Mouse (Mus musculus) stomach, embryonic 16.5 days (tissue): ENCODE data around the gene Micu1. TPM values are rescaled to one million over a fixed set of nuclear protein-coding genes. Genes with fewer than 3 reads are reported as not detected.

Source experiments
- ATAC-seq: fragments of 200-750 bp; cut with Nextera tagmentation; 2 replicates; pipeline ENCODE4 v1.8.0; 2017; ENCODE audit warnings: moderate number of reproducible peaks, moderate TSS enrichment; ENCODE audit not compliant: insufficient read depth, low FRiP score
- H3K27ac ChIP-seq: fragments of 300-500 bp; sonication (generic); 2 replicates; pipeline ENCODE4 v1.5.1; 2014; ENCODE audit warnings: low read length
- H3K27me3 ChIP-seq: fragments of 300-500 bp; sonication (generic); 2 replicates; pipeline ENCODE4 v1.6.1; 2014; ENCODE audit warnings: low read length, control low read depth, mixed read lengths; ENCODE audit not compliant: control insufficient read depth, insufficient read depth
- H3K36me3 ChIP-seq: fragments of 300-500 bp; sonication (generic); 2 replicates; pipeline ENCODE4 v1.6.1; 2014; ENCODE audit warnings: low read length; ENCODE audit not compliant: control insufficient read depth, insufficient read depth
- H3K4me1 ChIP-seq: fragments of 300-500 bp; sonication (generic); 2 replicates; pipeline ENCODE4 v1.6.1; 2014; ENCODE audit warnings: low read length, control low read depth, mixed read lengths; ENCODE audit not compliant: control insufficient read depth, insufficient read depth
- H3K4me2 ChIP-seq: fragments of 300-500 bp; sonication (generic); 2 replicates; pipeline ENCODE4 v1.6.1; 2014; ENCODE audit warnings: low read depth, low read length, mixed read lengths
- H3K4me3 ChIP-seq: fragments of 300-500 bp; sonication (generic); replicated peaks from 2 replicates; pipeline ENCODE4 v1.5.1; 2014; ENCODE audit warnings: mild to moderate bottlenecking, low read length
- H3K9ac ChIP-seq: fragments of 300-500 bp; sonication (generic); 2 replicates; pipeline ENCODE4 v1.6.1; 2014; ENCODE audit warnings: low read length
- H3K9me3 ChIP-seq: fragments of 300-500 bp; sonication (generic); replicated peaks from 2 replicates; pipeline ENCODE4 v1.6.1; 2016; ENCODE audit warnings: low read length, control low read depth; ENCODE audit not compliant: control insufficient read depth
- WGBS: fragments of 180-500 bp; shearing (Covaris S2); extraction: QIAGEN DNeasy Blood & Tissue Kit; methylation state at CpG from one replicate; pipeline ENCODE4 v1.1.7; 2014; 5-methylcytosine and 5-hydroxymethylcytosine counted together
- polyA plus RNA-seq: library from polyadenylated mRNA; unstranded; fragments of >200 nt; fragmentation: Nextera tagmentation; extraction: Ambion mirVana; gene quantifications from 2 replicates; pipeline ENCODE4 v1.2.1, GENCODE M21; 2015

Micu1 gene
- polyA plus RNA-seq, 1 experiment from 2014 or later: 74.1 TPM

GRCm38 (mm10) chr10:59819146-59819545, 116.9 kb downstream of the Micu1 start:
- Histone ChIP-seq H3K4me2 (no peak overlapping the region), H3K4me3 (no peak overlapping the region), H3K36me3 (no peaks in the 10 kb centered on the region), H3K27ac (no peak overlapping the region), H3K4me1 (no peaks in the 10 kb centered on the region), H3K9ac (no peak overlapping the region), H3K9me3 (no peaks in the 10 kb centered on the region), H3K27me3 (no peaks in the 10 kb centered on the region)
- ATAC-seq: no peak
- WGBS: 76% methylated on average over 9 of the region's 9 CpGs

- Histone ChIP-seq H3K9me3 (no peaks in the 10 kb centered on the region), H3K4me1 (no peaks in the 10 kb centered on the region), H3K27ac (no peak overlapping the region), H3K4me3 (no peak overlapping the region), H3K36me3 (no peaks in the 10 kb centered on the region), H3K27me3 (no peaks in the 10 kb centered on the region), H3K4me2 (no peak overlapping the region), H3K9ac (no peak overlapping the region)
- WGBS: 81% methylated on average over 5 of the region's 5 CpGs
- no peak for ATAC-seq
Observed at GRCm38 (mm10) chr10:59820886-59821285, 118.6 kb downstream of the Micu1 start.

- H3K4me3 ChIP-seq: no peak overlapping the region
- WGBS: 92% methylated on average over 7 of the region's 7 CpGs
- no peak for ATAC-seq
Observed at GRCm38 (mm10) chr10:59821334-59822066, 119.2 kb downstream of the Micu1 start.

GRCm38 (mm10) chr10:59822857-59823256, 120.6 kb downstream of the Micu1 start:
- WGBS: 84% methylated on average over 10 of the region's 10 CpGs
- no peaks in the 10 kb centered on the region for H3K4me1 ChIP-seq
- no peak overlapping the region for H3K9ac ChIP-seq
- ATAC-seq: no peak
- H3K9me3 ChIP-seq: no peaks in the 10 kb centered on the region
- H3K36me3 ChIP-seq: peaks cover 9% of the 10 kb centered on the region
- H3K4me2 ChIP-seq: no peak overlapping the region
- no peaks in the 10 kb centered on the region for H3K27me3 ChIP-seq
- H3K4me3 ChIP-seq: no peak overlapping the region
- no peak overlapping the region for H3K27ac ChIP-seq

More at GRCm38 (mm10) chr10:59821334-59822066, 119.2 kb downstream of the Micu1 start:
- Histone ChIP-seq H3K36me3 (no peaks in the 10 kb centered on the region), H3K4me2 (no peak overlapping the region), H3K9me3 (no peaks in the 10 kb centered on the region), H3K9ac (no peak overlapping the region), H3K27ac (no peak overlapping the region), H3K4me1 (no peaks in the 10 kb centered on the region), H3K27me3 (no peaks in the 10 kb centered on the region)

- Histone ChIP-seq H3K4me3 (no peak overlapping the region), H3K9ac (no peak overlapping the region), H3K27ac (no peak overlapping the region), H3K9me3 (no peaks in the 10 kb centered on the region), H3K4me1 (no peaks in the 10 kb centered on the region), H3K36me3 (peaks cover 16% of the 10 kb centered on the region), H3K27me3 (no peaks in the 10 kb centered on the region), H3K4me2 (no peak overlapping the region)
- no peak for ATAC-seq
- WGBS: 64% methylated on average over 16 of the region's 16 CpGs
Observed at GRCm38 (mm10) chr10:59825137-59825812, 123.0 kb downstream of the Micu1 start.

- Histone ChIP-seq H3K27ac (no peak overlapping the region), H3K27me3 (no peaks in the 10 kb centered on the region), H3K9me3 (no peaks in the 10 kb centered on the region), H3K36me3 (peaks cover 25% of the 10 kb centered on the region), H3K4me3 (no peak overlapping the region), H3K4me2 (no peak overlapping the region), H3K4me1 (no peaks in the 10 kb centered on the region), H3K9ac (no peak overlapping the region)
- no peak for ATAC-seq
- WGBS: 97% methylated on average over 6 of the region's 6 CpGs
Observed at GRCm38 (mm10) chr10:59829886-59830285, 127.6 kb downstream of the Micu1 start.

- no peak for ATAC-seq
Observed at GRCm38 (mm10) chr10:59831950-59832349, 129.7 kb downstream of the Micu1 start.

GRCm38 (mm10) chr10:59835301-59836155, 133.3 kb downstream of the Micu1 start:
- Histone ChIP-seq H3K27ac (no peak overlapping the region), H3K4me2 (no peak overlapping the region), H3K4me3 (no peak overlapping the region), H3K36me3 (peaks cover 9% of the 10 kb centered on the region), H3K9me3 (no peaks in the 10 kb centered on the region), H3K9ac (no peak overlapping the region), H3K27me3 (no peaks in the 10 kb centered on the region), H3K4me1 (0 out of 2 replicates have a peak, but pooled peaks cover 2% of the 10 kb centered on the region)
- WGBS: 75% methylated on average over 14 of the region's 14 CpGs
- ATAC-seq: no peak

More at GRCm38 (mm10) chr10:59831950-59832349, 129.7 kb downstream of the Micu1 start:
- H3K9me3 ChIP-seq: no peaks in the 10 kb centered on the region
- H3K36me3 ChIP-seq: peaks cover 25% of the 10 kb centered on the region
- no peaks in the 10 kb centered on the region for H3K27me3 ChIP-seq
- WGBS: 65% methylated on average over 7 of the region's 7 CpGs
- H3K27ac ChIP-seq: no peak overlapping the region
- no peak overlapping the region for H3K4me2 ChIP-seq
- H3K4me3 ChIP-seq: no peak overlapping the region
- no peaks in the 10 kb centered on the region for H3K4me1 ChIP-seq
- H3K9ac ChIP-seq: no peak overlapping the region
